Mouse (Mus musculus) right cerebral cortex, postnatal 10 days (tissue): ENCODE measurements around the gene Btrc.
A peak's percentile ranks its signal among the peaks of the same experiment; 100 is the strongest.

ENCODE experiments used
- DNase-seq, 2 experiments: peaks; one replicate each; pipeline ENCODE4 v3.0.0; 2021; ENCODE audit warnings: low spot score in 2 of 2

The Btrc gene

DNA sequence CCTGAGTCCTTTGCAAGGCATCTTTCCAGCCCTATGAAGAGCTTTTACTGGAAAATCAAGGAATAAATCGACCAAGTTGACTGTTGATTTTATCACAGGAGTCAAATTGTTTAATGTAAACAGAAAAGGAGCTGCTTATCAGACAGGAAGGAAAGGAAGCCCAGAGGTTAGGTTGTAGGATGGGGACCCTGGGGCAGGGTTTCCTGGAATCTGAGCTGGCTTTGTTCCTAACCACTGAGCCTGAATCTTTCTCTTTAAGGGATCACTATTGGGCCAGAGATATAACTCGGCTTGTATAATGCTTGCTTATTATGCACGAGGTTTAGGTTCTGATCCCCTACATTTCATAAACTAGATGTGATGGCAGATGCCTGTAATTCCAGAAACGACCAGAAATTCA lies 64.6 kb downstream of the Btrc start:
- DNase-seq, result no peak

DNA sequence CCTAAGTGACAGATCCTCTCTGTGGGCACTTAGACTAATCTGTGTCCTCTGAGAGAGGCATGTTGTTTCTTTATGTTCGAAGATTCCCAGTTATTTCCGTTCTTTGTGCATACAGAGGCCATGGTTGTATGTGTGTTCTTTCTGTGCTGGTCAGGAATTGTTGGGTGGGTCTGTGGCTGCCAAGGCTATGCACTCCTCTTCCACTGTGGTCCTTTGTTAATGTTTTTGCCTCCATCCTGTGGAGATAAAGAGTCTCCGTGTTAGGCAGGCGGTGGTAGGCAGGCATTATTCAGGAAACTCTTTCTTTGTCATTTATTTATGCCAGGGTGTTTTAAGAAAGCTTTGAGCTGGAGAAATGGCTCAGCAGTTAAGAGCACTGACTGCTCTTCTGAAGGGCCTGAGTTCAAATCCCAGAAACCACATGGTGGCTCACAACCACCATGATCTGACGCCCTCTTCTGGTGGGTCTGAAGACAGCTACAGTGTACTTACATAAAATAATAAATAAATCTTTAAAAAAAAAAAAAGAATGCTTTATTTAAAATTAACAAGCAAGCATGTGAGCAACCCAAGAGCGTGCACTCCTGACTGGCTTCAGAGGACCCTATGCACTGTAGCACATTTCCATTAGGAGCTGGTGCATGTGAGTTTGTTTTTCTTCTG lies 67.6 kb downstream of the Btrc start:
- no peak for DNase-seq

DNA sequence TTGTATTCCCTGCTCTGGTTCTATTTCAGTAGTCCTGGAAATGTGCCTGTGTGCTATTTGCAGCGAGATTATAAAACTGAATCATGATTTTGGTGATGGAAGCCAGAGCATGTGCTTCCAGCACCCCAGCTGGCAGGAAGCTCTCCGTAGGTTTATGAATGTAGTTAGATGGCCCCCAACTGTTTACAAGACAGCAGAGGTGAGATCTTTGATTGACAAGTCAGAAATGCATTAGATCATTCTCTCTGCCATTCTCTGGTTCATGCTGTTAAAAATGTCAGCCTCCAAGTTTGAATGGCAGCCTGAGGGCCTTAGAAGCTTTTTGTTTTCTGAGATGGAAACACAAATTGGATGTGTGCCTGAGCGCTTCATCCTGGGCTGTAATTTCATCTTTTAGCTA lies 68.8 kb downstream of the Btrc start:
- peak; percentile 64 to 78 for DNase-seq

DNA sequence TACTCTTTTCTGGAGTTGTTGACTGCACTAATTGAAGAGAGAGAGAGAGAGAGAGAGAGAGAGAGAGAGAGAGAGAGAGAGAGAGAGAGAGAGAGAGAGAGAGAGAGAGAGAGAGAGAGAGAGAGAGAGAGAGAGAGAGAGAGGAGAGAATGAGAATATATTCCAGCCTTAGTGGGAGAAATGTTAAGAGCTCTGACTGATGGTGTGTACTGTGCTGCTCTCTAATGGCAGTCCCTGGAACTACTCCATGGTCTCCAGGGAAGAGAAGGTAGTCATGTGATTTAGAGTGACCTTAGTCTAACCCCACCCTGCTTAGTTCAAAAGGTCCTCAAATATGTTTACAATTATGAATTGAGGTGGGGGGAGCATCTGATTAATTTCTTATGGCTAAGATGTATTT lies 72.5 kb downstream of the Btrc start:
- DNase-seq, result peak; percentile 84

DNA sequence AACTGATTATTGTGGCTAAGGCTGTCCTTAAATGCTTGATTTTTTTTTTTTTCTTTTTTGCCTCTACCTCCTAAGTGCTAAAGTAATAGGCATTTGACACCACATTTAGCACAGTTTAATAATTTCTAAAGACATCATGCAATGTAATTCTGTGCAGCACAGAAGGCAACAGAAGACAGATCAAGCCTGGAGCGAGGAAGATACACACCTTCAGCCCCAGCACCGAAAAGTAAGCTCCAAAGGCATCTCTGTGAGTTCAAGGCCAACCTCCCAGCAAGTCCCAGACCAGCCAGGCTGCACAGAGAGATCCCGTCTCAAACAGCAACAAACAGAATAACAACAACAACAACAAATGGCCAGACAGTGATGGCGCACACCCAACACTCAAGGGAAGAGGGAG lies 73.6 kb downstream of the Btrc start:
- peak in 1 of 2 experiments; percentile 24 for DNase-seq

DNA sequence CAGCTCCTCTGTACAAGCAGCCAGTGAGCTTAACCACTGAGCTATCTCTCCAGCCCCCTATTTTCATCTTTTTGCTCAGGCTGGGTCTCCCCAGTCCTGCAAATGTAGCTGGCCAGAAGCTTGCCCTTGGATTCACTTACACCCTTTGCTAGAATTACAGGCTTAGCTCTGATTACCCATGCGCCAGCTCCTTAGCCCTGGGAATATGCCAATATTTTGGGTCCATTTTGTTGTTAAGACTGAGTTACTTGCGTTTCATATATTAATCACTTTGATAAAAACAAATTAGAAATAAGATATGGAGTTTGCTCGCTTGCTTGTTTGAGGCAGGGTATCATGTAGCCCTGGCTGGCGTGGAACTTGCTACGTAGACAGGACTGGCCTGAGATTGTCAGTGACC lies 74.7 kb downstream of the Btrc start:
- DNase-seq, result peak in 1 of 2 experiments; percentile 13

DNA sequence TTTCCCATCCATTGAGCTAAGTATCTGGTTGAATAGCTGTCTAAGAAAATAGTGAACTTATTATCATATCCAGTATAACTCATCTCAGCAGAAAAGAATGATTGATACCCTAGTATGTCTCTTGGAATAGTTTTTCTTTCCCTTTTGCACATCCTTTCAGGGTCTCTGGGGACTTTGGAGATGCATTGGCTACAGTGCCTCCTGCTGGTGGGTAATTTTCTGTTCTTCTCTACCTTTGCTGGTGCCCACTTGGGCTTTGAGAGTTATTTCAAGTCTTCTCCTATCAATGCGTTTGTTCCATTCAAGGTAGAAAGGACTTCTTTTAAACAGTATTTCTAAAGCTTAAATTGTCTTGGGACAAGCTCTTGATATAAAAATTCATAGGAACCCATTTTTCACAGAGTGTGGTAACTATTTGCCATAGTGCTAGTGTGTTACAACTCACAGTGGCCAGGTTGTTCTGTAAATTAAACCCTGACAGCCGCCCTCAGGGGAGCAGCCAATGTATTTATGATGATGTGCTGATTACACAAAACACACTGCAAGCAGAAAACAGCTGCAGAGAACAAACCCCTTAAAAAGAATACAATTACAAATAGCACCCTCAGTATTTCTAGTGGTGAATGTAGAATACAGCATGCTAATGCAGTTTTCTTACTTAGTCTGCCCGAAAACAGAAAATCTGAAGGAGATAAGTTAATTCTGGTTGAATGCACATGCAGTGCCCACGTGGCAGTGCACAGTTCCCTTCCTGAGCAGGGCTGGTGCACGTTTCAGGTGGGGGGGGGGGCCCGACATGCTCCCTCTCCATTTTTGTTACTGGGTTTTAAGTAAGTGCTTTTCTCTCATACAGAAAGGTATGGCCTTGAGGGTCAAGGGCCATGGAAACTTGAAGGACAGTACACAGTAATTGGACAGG lies 75.7 kb downstream of the Btrc start:
- no peak for DNase-seq

DNA sequence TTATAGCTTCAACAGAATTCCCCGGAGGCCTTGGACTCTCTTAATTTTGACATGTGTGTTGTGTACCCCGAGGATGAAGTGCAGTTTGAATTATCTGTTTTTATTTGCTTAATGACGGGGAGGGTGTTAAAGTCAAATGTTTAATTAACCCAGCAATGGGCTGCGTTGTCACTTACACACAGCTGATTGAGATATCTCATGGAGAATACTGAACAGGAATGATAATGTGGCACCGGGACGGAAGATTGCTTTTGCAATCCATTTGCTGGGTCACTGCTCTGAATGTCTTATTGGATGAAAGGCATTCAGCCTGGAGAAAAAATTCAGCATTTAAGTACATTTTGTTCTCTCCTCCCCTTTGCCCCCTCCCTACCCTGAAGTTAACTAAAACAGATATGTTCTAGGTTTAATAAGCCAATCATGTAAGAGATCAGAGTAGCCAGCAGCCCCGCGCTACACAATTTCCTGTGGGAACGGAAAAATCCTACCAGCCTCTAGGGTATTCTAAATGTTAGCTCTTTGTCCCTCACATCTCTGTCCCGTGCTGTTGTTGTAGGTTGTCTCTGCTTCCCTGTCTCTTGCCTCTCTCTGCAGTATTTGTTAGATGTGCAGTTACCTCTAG lies 77.1 kb downstream of the Btrc start:
- DNase-seq, result no peak

DNA sequence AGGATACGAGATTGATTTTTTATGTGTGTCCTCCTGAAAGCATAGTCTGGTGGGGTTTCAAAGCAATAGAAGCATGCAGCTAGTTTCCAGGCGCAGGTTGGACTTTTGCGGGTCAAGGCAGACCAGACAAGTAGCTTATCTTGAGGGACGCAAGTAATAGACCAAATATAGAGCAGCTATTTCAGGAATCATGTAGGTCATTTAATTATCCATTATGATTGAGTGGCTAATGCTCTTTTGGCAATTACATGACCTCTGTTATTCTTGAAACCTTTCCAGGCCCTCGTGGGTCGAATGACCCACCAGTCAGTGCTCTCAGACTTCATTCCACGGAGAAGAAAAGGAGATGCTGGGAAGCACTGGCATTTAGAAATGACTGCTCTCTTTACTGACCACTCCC lies 78.2 kb downstream of the Btrc start:
- DNase-seq, result no peak

DNA sequence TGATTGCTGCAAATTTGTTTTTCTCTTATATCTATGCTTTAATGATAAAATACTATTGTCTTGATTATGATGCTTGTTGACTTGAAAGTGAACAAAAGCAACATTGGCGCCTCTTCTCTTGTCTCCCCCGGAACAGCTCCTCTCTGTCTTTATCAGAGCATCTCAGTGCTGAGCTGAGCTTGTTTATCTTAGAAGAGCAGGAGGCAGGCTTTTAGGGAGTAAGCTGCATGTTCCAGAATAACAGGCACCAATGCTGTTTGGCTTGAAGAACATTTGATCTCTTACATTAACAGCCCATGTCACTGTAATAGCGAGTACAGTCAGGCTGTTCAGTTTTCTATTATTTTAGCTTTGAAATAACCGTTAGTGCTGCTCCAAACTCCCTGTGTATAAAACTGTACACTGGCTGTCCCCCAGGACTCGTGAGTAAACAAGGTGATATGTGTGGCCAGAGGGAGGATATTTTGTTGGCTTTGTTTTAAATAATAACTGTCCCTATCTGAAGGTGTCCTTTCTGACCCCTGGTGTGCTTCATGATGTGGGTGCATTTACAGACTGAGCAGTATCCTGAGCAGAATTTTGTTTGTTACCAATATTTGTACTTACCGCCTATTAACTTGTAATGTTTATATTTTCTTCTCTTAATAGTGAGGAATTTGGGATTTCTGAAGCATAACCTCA lies 81.9 kb downstream of the Btrc start:
- peak in 1 of 2 experiments; percentile 11 for DNase-seq

DNA sequence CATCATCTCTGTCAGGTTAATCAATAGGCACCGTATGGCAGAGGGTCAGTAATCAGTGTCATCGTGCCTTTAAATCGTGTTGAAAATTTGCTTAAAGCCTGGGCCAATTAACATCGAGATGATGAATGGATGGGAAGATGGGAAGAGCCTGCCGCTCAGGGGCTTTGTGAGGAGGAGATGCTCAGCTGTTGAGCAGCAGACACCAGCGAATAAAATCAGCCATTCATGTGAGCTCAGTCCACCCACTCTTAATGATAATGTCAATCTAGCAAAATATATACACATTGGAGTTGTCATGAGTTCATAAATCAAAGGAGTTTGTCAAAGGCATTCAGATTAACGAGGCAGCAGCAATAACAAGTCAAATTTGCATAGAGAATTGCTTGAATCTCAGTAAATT lies 83.1 kb downstream of the Btrc start:
- peak in 1 of 2 experiments; percentile 29 for DNase-seq

DNA sequence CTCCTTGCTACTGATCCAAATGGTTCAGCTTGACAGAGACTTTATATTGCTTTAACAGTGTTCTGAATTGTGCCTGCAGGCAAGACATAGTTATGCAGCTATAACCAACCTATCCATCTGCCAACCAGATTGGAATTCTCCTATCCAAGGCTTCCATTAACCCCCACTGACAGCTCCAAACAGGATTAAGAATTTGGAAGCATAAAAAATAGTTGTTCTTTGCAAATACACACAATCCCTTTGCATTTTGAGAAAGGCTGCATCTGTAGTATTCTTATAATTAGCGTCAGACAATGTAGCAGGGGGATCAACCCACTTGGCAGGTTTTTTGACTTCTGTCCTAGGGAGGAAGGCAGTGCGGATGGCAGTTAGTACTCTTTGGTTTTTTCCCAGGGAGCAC lies 83.7 kb downstream of the Btrc start:
- DNase-seq, result peak in 1 of 2 experiments; percentile 18

DNA sequence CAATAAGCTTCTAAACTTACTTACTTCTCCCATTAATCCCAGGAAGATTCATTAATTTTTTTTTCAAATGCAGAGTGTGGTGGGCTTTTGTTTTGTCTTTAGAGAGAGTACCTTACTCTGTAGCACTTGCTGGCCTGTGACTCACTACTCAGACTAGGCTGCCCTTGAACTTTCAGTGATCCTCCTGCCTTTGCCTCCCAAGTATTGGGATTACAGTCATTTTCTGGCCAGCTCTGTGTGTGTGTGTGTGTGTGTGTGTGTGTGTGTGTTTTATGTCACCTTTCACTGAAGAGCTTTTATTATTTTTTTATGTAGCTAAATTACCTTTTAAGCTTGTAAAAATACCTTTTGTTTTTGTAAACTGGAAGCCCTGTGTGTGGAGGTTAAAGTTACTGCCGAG lies 84.4 kb downstream of the Btrc start:
- no peak for DNase-seq

DNA sequence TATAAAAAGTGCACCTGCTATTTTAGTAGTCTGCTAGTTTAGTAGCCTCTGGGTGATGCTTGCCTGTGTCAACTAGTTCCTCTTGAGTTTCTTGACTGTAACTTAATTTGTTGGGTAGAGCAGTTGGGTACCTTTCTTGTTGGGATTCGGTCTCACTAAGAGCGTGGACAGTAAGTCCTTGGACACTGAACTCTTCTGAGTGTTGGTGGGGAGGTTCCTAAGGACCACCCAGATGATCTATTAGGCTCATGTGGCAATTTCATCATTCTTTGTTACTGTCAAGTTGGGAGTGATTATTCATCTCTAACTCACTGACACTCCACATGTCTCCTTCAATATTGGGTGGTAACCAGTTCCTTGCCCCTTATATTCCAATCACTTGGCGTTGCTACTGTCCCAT lies 90.9 kb downstream of the Btrc start:
- peak in 1 of 2 experiments; percentile 12 for DNase-seq

DNA sequence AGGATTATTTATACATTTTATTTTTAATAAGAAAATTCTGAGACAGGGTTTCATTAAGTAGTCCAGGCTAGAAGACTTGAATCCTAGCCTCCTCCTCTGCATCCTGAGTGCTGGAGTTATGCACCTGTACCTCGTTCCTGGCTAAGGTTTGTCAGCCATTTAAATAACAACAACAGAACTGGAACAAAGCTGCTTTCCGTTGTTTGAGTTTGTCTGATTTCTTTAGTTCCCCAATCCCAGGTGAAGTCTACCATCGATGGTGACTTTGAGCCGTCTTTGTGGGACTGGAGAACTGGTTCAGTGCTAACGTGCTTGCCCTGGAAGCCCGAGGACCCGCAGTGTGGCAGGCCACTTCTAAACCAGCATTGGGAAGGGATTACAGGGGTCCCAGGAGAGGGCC lies 93.4 kb downstream of the Btrc start:
- peak in 1 of 2 experiments; percentile 18 for DNase-seq

DNA sequence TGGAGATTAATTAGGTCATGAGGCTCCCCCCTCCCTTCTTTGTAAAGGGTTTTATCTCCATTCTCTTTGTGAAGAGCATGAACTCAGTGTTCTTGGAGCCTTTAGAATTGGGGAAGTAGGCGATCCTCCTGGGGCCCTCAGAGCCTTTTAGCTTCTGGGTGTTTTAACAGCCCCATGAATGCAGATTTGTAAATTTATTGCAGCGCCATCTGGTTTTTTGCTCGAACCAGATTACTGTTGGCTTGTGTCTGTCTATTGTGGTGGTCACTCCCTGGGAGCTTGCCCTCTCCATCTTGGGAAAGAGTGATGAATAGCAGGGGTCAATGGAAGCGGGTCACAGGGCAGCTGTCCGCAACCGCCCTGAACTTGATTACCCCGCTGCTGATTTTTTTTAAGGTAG lies 95.2 kb downstream of the Btrc start:
- DNase-seq, result peak in 1 of 2 experiments; percentile 19

DNA sequence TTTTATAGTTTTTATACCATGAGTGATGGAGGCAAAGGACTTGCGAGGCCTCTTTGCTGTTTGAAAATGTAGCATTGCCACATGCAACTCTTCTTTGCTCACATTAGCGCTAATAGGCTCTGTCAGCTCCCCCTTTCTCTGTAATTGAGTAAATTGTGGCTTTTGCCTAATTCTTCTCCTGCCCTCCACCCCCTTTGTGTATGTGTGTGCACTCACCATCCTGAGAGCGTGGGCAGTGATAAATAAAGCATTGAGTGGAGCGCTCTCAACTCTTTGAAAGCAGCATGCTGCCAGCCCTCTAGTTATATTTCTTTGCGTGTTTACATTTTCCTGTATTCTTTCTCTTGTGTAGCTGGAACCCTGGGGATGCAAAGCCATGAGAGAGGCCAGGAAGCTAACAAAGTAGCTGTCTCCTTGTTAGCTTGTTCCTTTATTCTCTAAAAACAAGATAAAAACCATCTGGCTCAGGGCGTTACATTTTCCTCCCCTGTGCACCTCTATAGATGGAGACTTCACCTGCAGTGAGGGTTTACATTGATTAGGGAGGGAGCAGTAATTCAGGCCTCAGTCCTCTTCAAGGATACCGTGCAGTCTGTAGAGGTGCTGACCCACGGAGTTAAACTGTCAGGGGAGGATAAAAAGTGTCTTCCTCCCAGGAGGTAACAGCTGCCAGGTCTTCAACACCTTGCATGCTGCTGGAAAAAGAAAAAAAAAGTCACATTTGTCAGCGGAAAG lies 96.6 kb downstream of the Btrc start:
- peak in 1 of 2 experiments; percentile 22 for DNase-seq

DNA sequence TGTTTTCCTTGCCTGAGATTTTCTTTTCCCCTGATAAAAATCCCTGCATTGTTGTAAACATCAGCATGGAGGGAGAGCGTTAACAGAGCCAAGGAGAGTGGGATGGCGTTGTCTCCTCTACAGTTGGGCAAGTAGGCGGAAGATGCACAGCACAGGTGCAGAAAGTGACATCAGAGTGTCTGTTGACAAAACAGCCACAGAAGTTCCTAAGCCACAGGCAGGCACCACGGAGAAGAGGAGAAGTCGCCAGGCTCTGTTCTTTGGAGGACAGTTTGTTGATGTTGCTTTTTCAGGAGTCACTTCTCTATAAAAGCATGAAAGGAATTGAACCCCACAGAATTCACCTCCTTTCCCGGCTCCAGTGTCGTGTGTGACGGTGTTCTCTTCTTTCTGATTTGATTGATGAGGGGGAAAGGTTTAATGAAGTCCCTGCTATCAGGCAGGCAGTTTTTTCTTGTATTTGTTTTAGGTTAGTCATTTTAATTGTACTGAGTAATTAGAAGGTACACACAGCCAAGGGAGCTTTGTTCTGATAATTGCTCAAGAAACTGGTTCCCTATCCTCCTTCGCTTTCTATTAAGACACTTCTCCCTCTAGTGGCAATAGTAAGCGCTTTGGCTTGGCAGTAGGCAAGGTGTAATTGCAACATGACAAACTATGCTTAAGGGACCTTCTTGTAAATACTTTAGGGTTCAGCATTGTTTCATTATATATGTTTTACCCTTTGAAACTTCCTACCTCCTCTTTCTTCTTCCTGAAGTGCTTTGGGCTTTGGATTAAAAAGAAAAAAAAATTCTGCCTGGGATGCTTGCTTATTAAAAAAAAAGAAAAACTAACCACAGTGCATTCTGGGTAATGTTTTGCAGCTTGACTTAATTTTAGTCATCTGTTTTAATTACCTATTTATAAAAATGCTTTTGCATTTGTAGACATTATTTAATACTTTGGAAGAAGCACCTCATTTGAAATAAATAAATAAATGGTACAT lies 97.5 kb downstream of the Btrc start:
- peak in 1 of 2 experiments; percentile 20 for DNase-seq

DNA sequence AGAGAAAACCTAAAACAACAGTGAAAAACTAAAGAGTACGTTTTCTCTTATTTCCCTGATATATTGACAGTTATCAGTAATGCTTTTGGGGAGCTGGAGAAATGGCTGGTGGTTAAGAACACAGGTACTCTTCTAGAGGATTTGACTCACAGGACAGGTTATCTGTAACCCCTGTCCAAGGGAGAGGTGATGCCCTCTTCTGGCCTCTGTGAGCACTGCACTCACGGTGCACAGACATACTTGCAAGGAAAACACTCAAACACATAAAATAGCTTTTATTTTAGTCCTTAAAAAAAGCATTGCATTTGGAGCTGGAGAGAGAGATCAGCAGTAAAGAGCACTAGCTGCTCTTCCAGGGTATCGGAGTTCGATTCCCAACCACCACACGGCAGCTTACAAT lies 106.2 kb downstream of the Btrc start:
- DNase-seq, result no peak
